Mouse (Mus musculus) heart, postnatal 0 days (tissue): ENCODE measurements around the gene Sertad3.

Experiments
- CTCF ChIP-seq: IDR thresholded peaks from 2 replicates; pipeline ENCODE4 v1.5.1; 2016; ENCODE audit warnings: antibody characterized with exemption, control low read depth, low read depth
- EP300 ChIP-seq: IDR thresholded peaks from 2 replicates; pipeline ENCODE4 v1.6.1; 2016; ENCODE audit warnings: antibody characterized with exemption, low read depth

DNA sequence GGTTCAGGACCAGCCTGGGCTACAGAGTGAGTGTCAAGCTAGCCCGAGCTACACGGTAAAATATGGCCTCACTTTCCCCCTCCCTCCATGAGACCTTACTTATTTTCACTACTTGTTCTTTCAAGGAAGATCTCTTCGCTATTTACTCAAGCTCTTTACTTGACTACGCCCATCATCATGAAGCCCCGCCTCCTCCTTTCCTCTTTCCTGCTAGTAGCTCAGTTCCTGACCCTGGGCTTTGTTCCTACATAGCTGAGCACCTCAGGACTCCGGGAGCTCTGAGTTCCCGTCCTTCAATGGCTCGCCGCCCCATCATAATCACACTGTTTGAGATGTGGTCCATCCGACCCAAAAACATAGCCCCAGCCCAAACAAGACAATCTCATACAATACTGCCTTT lies 40.2 kb upstream of the Sertad3 start:
- TF ChIP-seq CTCF (no peak), EP300 (no peak)
